Mouse (Mus musculus): ENCODE results near the gene Cic. TPM values are rescaled to one million over a fixed set of nuclear protein-coding genes. Genes with fewer than 3 reads are reported as not detected.
A peak's percentile ranks its signal among the peaks of the same experiment; 100 is the strongest.

The Cic gene
- total RNA-seq, 2 experiments from 2014 or later = 215 to 228 TPM

DNA sequence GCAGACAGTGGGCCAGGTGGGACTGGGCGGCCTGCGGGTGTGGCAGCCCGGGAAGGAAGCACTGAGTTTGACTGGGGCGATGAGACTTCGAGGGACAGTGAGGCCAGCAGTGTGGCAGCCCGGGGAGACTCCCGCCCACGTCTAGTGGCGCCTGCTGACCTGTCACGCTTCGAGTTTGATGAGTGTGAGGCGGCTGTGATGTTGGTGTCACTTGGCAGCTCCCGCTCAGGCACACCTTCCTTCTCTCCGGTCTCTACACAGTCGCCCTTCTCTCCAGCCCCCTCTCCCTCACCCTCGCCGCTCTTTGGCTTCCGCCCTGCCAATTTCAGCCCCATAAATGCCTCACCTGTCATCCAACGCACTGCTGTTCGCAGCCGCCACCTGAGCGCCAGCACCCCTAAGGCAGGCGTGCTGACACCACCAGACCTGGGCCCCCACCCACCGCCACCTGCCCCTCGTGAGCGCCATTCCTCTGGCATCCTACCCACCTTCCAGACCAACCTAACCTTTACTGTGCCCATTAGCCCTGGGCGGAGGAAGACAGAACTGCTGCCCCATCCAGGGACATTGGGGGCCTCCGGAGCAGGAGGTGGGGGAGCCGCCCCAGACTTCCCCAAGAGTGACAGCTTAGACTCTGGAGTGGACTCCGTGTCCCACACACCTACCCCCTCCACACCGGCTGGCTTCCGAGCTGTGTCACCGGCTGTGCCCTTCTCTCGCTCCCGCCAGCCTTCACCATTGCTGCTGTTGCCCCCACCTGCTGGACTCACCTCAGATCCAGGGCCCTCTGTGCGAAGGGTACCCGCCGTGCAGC lies 5.1 kb downstream of the Cic start:
- intact Hi-C loops (cut with DNase I) = no loop called here
- TF ChIP-seq CTCF (IDR thresholded peaks at IDR 0.05) = no peak
- Histone ChIP-seq H3K4me3 (no peak overlapping the region), H3K27ac (no peak overlapping the region)
- DNase-seq (ENCODE audit: extremely low spot score in 1 of 2, low spot score in 2 of 2) = no peak

DNA sequence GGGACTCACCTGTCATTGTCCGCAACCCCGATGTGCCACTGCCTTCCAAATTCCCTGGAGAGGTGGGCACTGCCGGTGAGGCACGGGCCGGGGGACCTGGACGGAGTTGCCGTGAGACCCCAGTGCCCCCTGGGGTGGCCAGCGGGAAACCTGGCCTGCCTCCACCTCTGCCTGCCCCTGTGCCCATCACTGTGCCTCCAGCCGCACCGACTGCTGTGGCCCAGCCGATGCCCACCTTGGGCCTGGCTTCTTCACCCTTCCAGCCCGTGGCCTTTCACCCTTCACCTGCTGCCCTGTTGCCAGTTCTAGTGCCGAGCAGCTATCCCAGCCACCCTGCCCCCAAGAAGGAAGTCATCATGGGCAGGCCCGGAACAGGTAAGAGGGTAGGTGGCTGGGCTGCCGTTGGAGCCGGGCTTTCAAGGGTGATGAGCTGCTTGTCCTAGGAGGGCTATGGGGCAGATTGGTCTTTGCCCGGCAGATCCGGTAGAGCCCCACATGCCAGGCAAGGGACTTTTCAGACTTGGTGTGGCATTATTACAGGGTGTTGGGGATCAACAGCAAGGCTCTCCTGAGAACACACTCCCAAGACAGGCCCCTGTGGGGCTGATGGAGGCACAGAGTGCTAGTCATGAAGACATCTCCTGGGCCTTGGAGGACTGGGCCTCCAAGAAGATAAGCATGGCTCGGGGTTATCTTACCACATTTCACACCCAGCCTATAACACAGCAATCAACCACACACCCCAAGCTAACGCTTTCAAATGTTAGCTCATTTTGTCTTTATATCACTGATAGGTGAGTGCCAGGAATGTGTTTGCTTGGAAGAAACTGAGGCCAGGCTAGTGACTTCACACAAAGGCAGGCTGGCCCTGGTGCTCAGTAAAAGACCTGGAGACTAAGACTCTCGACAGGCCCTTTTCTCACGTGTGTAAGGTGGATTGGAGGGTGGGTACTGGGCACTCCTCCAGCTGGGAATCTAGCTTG lies 6.0 kb downstream of the Cic start:
- intact Hi-C loops (cut with DNase I) = no loop called here
- no peak for DNase-seq (ENCODE audit: extremely low spot score in 1 of 2, low spot score in 2 of 2)
- Histone ChIP-seq H3K27ac (no peak overlapping the region), H3K4me3 (no peak overlapping the region)
- no peak for TF ChIP-seq CTCF (IDR thresholded peaks at IDR 0.05)

DNA sequence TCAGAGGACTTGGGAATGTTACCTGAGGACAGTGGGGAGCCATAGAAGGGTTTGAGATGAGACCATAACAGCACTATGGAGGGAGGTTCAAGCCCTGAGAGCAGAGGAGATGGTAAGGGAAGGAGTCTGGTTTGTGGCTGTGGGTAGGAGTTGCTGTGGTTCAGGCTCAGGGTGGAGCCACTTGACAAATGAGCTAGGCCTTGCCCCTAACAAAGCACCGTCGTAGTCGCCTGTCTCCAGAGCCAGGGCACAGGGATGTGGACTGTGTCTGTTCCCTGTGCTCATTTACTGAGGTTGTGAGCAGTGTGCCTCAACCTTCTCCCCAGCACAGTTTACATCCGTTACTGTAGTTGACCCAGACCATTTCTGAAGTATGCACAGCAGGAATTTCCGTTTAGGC lies 7.1 kb downstream of the Cic start:
- Histone ChIP-seq H3K27ac (peak overlapping the region; percentile 32; the same call in 1 of the 2 replicates), H3K4me3 (no peak overlapping the region)
- DNase-seq (ENCODE audit: extremely low spot score in 1 of 2, low spot score in 2 of 2) = no peak
- intact Hi-C loops (cut with DNase I) = no loop called here
- no peak for TF ChIP-seq CTCF (IDR thresholded peaks at IDR 0.05)

DNA sequence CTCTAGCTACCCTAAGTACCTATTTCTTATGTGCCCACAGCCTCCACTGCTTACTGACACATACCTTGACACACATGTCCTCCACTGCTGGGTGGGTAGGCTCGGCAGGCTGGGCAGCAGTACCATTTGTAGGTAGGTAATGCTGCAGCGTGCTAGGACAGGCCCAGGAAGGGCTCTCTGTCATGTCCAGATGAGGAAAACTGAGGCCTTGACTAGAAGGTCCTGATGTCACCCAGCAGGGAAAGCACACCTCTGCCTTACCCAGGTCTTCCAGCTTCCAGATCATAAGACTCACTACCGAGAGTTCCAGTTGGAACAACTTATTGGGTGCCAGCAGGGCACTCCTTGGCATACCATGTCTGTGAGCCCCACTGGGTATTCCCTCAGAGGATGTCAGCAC lies 7.5 kb downstream of the Cic start:
- intact Hi-C loops (cut with DNase I) = no loop called here
- Histone ChIP-seq H3K4me3 (no peak overlapping the region), H3K27ac (no peak overlapping the region; the same call in 1 of the 2 replicates)
- DNase-seq (ENCODE audit: extremely low spot score in 1 of 2, low spot score in 2 of 2) = no peak
- no peak for TF ChIP-seq CTCF (IDR thresholded peaks at IDR 0.05)

DNA sequence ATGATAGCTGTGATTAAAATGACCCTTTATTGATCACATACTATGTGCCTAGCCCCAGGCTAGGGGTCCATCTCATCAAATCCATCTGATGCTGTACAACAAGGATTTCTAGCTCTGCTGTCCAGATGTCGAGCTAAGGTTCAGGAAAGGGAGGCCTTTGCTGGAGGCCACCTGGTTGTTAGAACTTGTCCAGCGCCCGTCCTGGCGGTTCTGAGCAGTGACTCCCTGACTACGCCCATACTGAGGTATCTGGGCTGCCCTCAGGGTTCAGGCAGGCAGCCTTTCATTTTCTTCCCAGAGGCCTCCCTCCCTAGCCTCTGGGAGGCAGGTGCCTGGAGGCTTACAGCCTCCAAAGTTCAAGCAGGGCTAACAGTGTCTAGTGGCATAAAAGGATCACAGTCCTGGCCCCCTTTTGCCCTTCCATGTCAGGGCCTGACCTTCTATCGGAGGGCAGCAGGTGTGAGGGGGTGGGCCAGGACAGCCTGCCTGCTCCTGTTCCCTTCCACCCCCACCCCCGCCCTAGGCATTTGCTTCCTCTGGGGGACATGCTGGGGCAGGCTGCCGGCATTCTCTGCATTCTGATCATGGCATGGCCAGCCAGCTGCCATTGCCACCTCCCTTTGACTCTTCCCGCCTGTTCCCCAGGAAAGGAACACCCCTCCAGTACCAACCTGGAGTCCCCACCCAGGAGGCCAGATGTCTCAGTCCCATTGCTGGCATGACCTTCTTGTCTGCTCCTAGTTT lies 8.2 kb downstream of the Cic start:
- intact Hi-C loops (cut with DNase I) = no loop called here
- no peak overlapping the region for H3K4me3 ChIP-seq
- no peak overlapping the region; the same call in 1 of the 2 replicates for H3K27ac ChIP-seq
- DNase-seq (ENCODE audit: extremely low spot score in 1 of 2, low spot score in 2 of 2) = no peak
- TF ChIP-seq CTCF (IDR thresholded peaks at IDR 0.05) = no peak

DNA sequence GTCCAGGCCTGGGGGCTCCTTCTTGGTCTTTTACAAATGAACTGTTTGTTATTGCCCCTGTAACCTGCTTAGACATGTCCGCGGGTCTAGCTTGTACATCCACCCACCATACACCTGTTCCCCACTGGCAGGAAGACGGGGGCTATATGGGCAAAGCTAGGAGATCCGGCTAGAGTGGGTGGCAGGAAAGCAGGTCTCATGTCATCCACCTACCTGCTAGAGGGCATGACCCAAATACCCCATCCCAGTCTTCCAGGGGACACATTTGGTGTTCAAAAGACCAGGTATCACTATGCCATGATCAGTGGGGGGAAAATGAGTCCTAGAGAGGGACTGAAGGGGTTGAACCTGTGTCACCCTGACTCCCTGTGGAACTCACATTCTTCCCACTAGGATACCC lies 9.9 kb downstream of the Cic start:
- TF ChIP-seq CTCF (IDR thresholded peaks at IDR 0.05) = no peak
- no peak for DNase-seq (ENCODE audit: extremely low spot score in 1 of 2, low spot score in 2 of 2)
- intact Hi-C loops (cut with DNase I) = no loop called here
- peak overlapping the region; percentile 98 for H3K27ac ChIP-seq
- peak overlapping the region; percentile 63 for H3K4me3 ChIP-seq

DNA sequence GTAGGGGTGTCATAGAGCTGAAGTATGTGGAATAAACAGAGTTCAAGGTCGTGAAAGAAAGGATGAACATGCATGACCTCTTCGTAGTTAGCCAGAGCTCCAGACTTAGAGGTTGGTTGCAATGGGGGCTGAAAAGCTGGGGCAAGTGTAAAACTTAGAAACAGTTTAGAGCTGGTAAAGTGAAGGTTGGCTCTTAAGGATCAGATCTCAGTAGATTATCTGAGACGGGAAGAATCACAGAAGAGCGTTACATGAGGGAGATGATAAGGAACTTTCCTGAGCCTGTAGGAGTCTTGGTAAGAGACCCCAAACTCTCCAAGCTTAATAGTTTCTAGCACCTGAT lies 10.5 kb downstream of the Cic start:
- no peak for DNase-seq (ENCODE audit: extremely low spot score in 1 of 2, low spot score in 2 of 2)
- H3K27ac ChIP-seq = peak overlapping the region; percentile 98
- intact Hi-C loops (cut with DNase I) = loop anchor here (1.0 kb wide), 2 partner anchors 30 to 37 kb away; no protein-coding TSS in a partner anchor
- TF ChIP-seq CTCF (IDR thresholded peaks at IDR 0.05) = no peak
- H3K4me3 ChIP-seq = peak overlapping the region; percentile 63

DNA sequence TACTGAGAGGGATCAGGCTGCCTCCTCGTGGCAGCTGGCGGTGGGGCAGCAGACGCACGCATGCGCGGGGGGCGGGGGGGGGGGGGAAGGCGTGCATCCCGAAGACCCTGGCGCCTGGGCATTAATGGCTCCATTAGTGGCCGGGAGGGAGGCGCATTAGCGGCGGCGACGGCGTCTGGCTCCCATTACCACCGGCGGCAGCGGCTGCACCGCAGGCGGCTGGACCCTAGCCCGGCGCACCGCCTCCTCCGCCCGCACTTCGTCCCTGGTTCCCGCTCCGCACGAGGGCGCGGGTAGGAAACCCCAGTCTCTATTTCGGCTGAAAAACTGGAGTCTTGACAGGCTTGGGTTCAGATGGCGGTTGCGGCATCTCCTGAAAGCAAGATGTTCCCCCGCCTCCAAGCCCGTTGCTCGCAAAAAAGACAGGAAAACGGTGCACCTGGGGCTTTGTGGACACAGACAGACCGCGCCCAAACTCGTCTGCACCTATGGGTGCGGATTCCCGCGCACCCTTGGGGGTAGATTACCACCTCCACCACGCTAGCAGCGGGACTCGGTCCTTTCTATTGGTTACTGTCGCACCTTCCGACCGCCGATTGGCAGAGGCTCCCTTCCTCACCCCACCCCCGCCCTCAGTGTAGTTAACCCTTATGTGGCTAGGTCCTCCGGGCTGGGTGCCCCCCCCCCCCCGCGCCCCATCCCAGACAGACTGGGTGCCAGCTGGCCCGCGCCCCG lies 11.0 kb downstream of the Cic start:
- peak overlapping the region; percentile 98 for H3K27ac ChIP-seq
- DNase-seq (ENCODE audit: extremely low spot score in 1 of 2, low spot score in 2 of 2) = peak; percentile 79 to 84
- peak; percentile 66 for TF ChIP-seq CTCF (IDR thresholded peaks at IDR 0.05)
- intact Hi-C loops (cut with DNase I) = loop anchor here (1.0 kb wide), 2 partner anchors 30 to 37 kb away; no protein-coding TSS in a partner anchor
- peak overlapping the region; percentile 63 for H3K4me3 ChIP-seq

DNA sequence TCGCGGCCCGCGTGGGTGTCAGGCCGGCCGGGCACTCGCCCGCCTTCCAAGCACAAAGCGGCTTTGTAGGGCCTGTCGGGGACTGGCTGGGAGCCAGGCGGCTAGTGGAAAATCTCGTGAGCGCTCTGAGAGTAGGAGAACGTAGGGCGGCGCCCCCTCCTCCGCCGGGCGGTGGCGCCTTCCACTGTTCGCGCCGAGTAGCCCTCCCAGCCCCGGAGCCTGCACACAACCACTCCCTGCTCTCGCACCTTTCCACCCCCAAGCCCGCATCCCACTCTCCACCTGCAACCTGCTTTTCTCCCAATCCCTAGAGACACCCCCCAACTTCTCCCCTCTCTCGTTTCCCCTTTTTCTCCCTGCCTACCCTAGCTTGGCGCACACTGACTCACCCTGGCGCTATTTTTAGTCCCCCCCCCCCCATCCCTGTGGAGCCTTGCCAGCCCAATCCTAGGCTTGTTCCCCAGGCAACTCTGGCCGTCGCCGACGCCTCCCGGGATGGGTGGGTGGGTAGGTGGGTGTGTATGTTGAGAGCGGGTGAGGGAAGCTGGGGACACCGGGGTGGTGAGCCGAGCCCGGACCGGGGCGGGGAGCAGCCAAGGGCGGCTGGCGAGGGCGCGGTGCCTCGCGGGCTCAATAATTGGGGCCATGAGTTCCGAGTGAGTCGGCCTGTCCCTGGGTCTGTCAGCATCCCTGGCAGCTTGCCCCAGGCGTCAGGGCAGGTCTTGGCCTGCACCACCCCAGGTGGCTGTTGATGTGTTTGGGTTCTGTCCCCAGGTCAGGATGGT lies 11.8 kb downstream of the Cic start:
- TF ChIP-seq CTCF (IDR thresholded peaks at IDR 0.05) = peak; percentile 35
- DNase-seq (ENCODE audit: extremely low spot score in 1 of 2, low spot score in 2 of 2) = peak; percentile 87 to 91
- intact Hi-C loops (cut with DNase I) = no loop called here
- H3K27ac ChIP-seq = peak overlapping the region; percentile 98
- H3K4me3 ChIP-seq = peak overlapping the region; percentile 63

Measured in left cerebral cortex, adult 2 months (tissue).